Mouse (Mus musculus) MEL (cell line): Measurements from ENCODE around the gene P3h3. TPM values are rescaled to one million over a fixed set of nuclear protein-coding genes. Genes with fewer than 3 reads are reported as not detected.

ENCODE experiments used
- DNase-seq: peaks from one replicate; pipeline ENCODE4 v3.0.0; 2011; ENCODE audit warnings: low read depth, low spot score
- H3K27ac ChIP-seq: 2 replicates; pipeline ENCODE4 v1.5.1; 2012; ENCODE audit warnings: low read depth, mild to moderate bottlenecking, control low read depth, low read length, moderate library complexity; ENCODE audit not compliant: control insufficient read depth
- H3K27me3 ChIP-seq, 2 experiments: fragments of 150-350 bp in 1 of 2; sonication (generic) in 1 of 2; 2 replicates each; pipeline ENCODE4 v1.6.1; 2012; ENCODE audit warnings: low read length in 2 of 2, mild to moderate bottlenecking in 2 of 2, improper control_type of control experiment in 1 of 2, moderate library complexity in 1 of 2; ENCODE audit not compliant: insufficient read depth in 2 of 2, control insufficient read depth in 1 of 2
- H3K36me3 ChIP-seq, 2 experiments: 2 replicates each; pipeline ENCODE4 v1.6.1; 2012 to 2014; ENCODE audit warnings: low read length in 2 of 2, improper control_type of control experiment in 1 of 2, inconsistent platforms in 1 of 2, mild to moderate bottlenecking in 1 of 2; ENCODE audit not compliant: insufficient read depth in 2 of 2, control insufficient read depth in 1 of 2
- H3K4me1 ChIP-seq, 2 experiments: fragments of 150-350 bp in 1 of 2; sonication (generic) in 1 of 2; 2 replicates each; pipeline ENCODE4 v1.6.1; 2012; ENCODE audit warnings: low read length in 2 of 2, improper control_type of control experiment in 1 of 2, mild to moderate bottlenecking in 1 of 2; ENCODE audit not compliant: insufficient read depth in 2 of 2, control insufficient read depth in 1 of 2
- H3K4me3 ChIP-seq, 2 experiments: fragments of 150-350 bp in 1 of 2; sonication (generic) in 1 of 2; 2 replicates each; pipeline ENCODE4 v1.5.1; 2012; ENCODE audit warnings: low read depth in 2 of 2, low read length in 2 of 2, mild to moderate bottlenecking in 2 of 2, moderate library complexity in 2 of 2, control low read depth in 1 of 2, improper control_type of control experiment in 1 of 2; ENCODE audit not compliant: control insufficient read depth in 1 of 2, insufficient read depth in 1 of 2
- H3K79me2 ChIP-seq: 2 replicates; pipeline ENCODE4 v1.6.1; 2012; ENCODE audit warnings: mild to moderate bottlenecking, low read length, moderate library complexity; ENCODE audit not compliant: control insufficient read depth, poor library complexity, insufficient read depth
- H3K9ac ChIP-seq: 2 replicates; pipeline ENCODE4 v1.6.1; 2012; ENCODE audit warnings: low read depth, mild to moderate bottlenecking, control low read depth, low read length, moderate library complexity; ENCODE audit not compliant: control insufficient read depth, poor library complexity, severe bottlenecking
- H3K9me3 ChIP-seq: fragments of 150-350 bp; sonication (generic); replicated peaks from 2 replicates; pipeline ENCODE4 v1.6.1; 2012; ENCODE audit warnings: mild to moderate bottlenecking, low read length, improper control_type of control experiment, moderate library complexity; ENCODE audit not compliant: insufficient read depth
- BHLHE40 ChIP-seq: IDR thresholded peaks from 2 replicates; pipeline ENCODE4 v1.6.1; 2012; ENCODE audit warnings: low read depth, mild to moderate bottlenecking, inconsistent platforms, low read length, improper control_type of control experiment, borderline replicate concordance
- CHD2 ChIP-seq: IDR thresholded peaks from 2 replicates; pipeline ENCODE4 v1.6.1; 2011; ENCODE audit warnings: low read length, improper control_type of control experiment
- E2F4 ChIP-seq: IDR thresholded peaks from 2 replicates; pipeline ENCODE4 v1.6.1; 2011; ENCODE audit warnings: low read depth, low read length, improper control_type of control experiment, borderline replicate concordance
- ELF1 ChIP-seq: IDR thresholded peaks from 2 replicates; pipeline ENCODE4 v1.6.1; 2014; ENCODE audit warnings: low read depth, mild to moderate bottlenecking, inconsistent platforms, low read length, improper control_type of control experiment, moderate library complexity
- ETS1 ChIP-seq: IDR thresholded peaks from 2 replicates; pipeline ENCODE4 v1.6.1; 2012; ENCODE audit warnings: low read depth, mild to moderate bottlenecking, inconsistent platforms, low read length, improper control_type of control experiment, moderate library complexity
- JUND ChIP-seq: IDR thresholded peaks from 2 replicates; pipeline ENCODE4 v1.6.1; 2011; ENCODE audit warnings: low read depth, mild to moderate bottlenecking, improper control_type of control experiment, low read length
- KAT2A ChIP-seq: conservative IDR thresholded peaks from 2 replicates; pipeline ENCODE4 v1.6.1; 2012; ENCODE audit warnings: low read depth, low read length, improper control_type of control experiment, inconsistent platforms
- MAZ ChIP-seq: IDR thresholded peaks from 2 replicates; pipeline ENCODE4 v1.6.1; 2012; ENCODE audit warnings: low read depth, mild to moderate bottlenecking, inconsistent platforms, low read length, improper control_type of control experiment
- MEF2A ChIP-seq: IDR thresholded peaks from 2 replicates; pipeline ENCODE4 v1.6.1; 2014; ENCODE audit warnings: low read depth, mild to moderate bottlenecking, inconsistent platforms, low read length, improper control_type of control experiment; ENCODE audit not compliant: poor library complexity, insufficient replicate concordance, severe bottlenecking; ENCODE audit errors: extremely low read depth
- MYC ChIP-seq: IDR thresholded peaks from 2 replicates; pipeline ENCODE4 v1.6.1; 2011; ENCODE audit warnings: low read depth, mild to moderate bottlenecking, low read length, improper control_type of control experiment, moderate library complexity
- NELFE ChIP-seq: IDR thresholded peaks from 2 replicates; pipeline ENCODE4 v1.6.1; 2011; ENCODE audit warnings: low read depth, low read length, improper control_type of control experiment
- POLR2AphosphoS2 ChIP-seq: IDR thresholded peaks from 2 replicates; pipeline ENCODE4 v1.6.1; 2011; ENCODE audit warnings: low read length, improper control_type of control experiment
- TBP ChIP-seq: IDR thresholded peaks from 2 replicates; pipeline ENCODE4 v1.8.0; 2011; ENCODE audit warnings: low read depth, low read length, improper control_type of control experiment
- USF2 ChIP-seq, 2 experiments: IDR thresholded peaks; 2 replicates each; pipeline ENCODE4 v1.6.1; 2011 to 2012; ENCODE audit warnings: improper control_type of control experiment in 2 of 2, low read length in 2 of 2, borderline replicate concordance in 1 of 2, inconsistent platforms in 1 of 2, low read depth in 1 of 2, mild to moderate bottlenecking in 1 of 2; ENCODE audit not compliant: insufficient read depth in 1 of 2
- ZC3H11A ChIP-seq: IDR thresholded peaks from 2 replicates; pipeline ENCODE4 v1.6.1; 2012; ENCODE audit warnings: low read depth, mild to moderate bottlenecking, inconsistent platforms, low read length, improper control_type of control experiment
- polyA plus RNA-seq, 2 experiments: library from polyadenylated mRNA; stranded (reverse) in 1 of 2; unstranded in 1 of 2; fragments of >175 nt in 1 of 2; fragments of >200 nt in 1 of 2; gene quantifications; 2 replicates each; pipeline versions ENCODE4 v1.2.1 to v1.2.4; 2012; ENCODE audit warnings: low replicate concordance in 2 of 2, low read depth in 1 of 2; ENCODE audit not compliant: insufficient read length in 2 of 2, insufficient read depth in 1 of 2, missing spikeins in 1 of 2
- total RNA-seq: library from RNA; depleted of rRNA; stranded (reverse); fragments of 300-350 nt; gene quantifications from 2 replicates; pipeline ENCODE4 v1.2.3, GENCODE M21; 2012

Gene P3h3
- total and polyA plus RNA-seq, 3 experiments = 0.23 to 2.1 TPM; not detected in 1

DNA sequence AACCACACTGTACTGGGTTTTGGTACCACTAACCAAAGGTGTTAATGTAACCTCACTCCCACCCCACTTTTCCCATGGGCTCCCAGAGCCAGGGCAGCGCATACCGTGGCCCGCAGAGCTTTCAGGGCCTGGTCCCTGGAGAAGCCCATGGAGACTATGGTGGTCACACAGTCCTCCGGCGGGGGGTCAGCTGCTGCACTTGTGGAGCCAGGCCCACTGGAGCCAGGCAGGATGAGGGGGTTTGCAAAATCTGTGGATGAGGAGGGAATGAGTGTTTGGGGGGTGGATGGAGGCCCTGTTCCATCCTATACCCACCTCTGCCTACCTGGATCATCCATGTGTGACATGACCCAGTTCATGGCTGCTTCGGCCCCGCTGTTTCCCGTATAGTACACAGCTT lies 40.0 kb downstream of the P3h3 start:
- no peaks in the 10 kb centered on the region for H3K27me3 ChIP-seq
- H3K79me2 ChIP-seq = peaks cover 13% of the 10 kb centered on the region
- H3K36me3 ChIP-seq = peaks cover 6 to 11% of the 10 kb centered on the region in 2 experiments
- no peak overlapping the region for H3K27ac ChIP-seq
- H3K9me3 ChIP-seq = no peaks in the 10 kb centered on the region
- no peak for DNase-seq
- H3K4me3 ChIP-seq = no peak overlapping the region
- TF ChIP-seq E2F4 = no peak
- TF ChIP-seq POLR2AphosphoS2 = no peak
- TF ChIP-seq MEF2A = no peak
- no peak for TF ChIP-seq TBP
- no peak for TF ChIP-seq MYC
- no peak for TF ChIP-seq KAT2A
- no peak for TF ChIP-seq NELFE
- H3K4me1 ChIP-seq = peaks cover 0 to 9% of the 10 kb centered on the region in 2 experiments; a peak in 3 of 4 replicates
- H3K9ac ChIP-seq = no peak overlapping the region

DNA sequence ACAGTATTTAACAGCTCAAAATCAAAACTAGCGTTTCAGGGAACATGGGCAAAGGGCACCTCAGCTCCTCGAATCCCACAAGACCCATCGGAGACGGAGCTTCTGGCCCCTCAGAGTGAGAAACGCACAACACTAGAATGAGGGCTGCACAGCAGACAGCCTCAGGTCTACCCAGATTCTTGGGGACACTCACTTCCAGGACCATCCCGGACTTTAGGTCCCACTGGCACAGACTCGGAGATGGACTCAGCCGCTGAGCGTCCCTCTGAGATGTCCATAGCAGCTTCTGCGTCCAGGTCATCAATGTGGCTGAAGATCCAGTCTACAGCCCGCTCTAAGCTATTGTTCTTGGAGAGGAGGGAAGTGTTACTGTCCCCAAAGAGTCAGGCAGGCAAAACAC lies 40.4 kb downstream of the P3h3 start:
- Histone ChIP-seq H3K27me3 (no peaks in the 10 kb centered on the region), H3K79me2 (peaks cover 16% of the 10 kb centered on the region), H3K4me3 (no peak overlapping the region), H3K9ac (no peak overlapping the region), H3K36me3 (peaks cover 6 to 11% of the 10 kb centered on the region in 2 experiments), H3K9me3 (no peaks in the 10 kb centered on the region), H3K4me1 (peaks cover 0 to 13% of the 10 kb centered on the region in 2 experiments; a peak in 3 of 4 replicates), H3K27ac (no peak overlapping the region)
- DNase-seq = no peak
- TF ChIP-seq BHLHE40 (no peak), JUND (no peak), MAZ (no peak), CHD2 (no peak), ELF1 (no peak), ETS1 (no peak), ZC3H11A (no peak)

DNA sequence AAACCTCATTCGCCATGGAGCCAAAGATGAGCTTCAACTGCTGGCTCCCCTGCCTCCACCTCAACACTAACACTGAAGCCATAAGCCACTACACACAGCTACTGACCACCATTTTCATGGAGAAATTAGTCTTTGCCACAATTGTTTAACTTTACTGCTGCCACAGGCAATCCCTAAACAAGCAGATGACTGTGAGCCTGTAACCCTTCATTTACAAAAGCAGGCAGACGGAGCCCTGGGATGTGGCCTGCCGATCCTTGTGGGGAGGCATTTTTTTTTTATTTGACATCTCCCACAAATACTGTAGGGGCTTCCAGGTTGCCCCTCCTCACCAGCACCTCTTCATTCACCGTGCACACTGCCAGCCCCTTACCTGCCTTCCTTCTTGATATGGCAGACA lies 40.9 kb downstream of the P3h3 start:
- no peaks in the 10 kb centered on the region for H3K27me3 ChIP-seq
- H3K36me3 ChIP-seq = peaks cover 6 to 10% of the 10 kb centered on the region in 2 experiments
- no peaks in the 10 kb centered on the region for H3K9me3 ChIP-seq
- H3K4me3 ChIP-seq = no peak overlapping the region
- no peak for TF ChIP-seq MYC
- TF ChIP-seq POLR2AphosphoS2 = no peak
- no peak for TF ChIP-seq USF2 (IDR thresholded peaks at IDR 0.05; ENCODE audit: borderline replicate concordance in 1 of 2, insufficient read depth in 1 of 2, low read depth in 1 of 2, low read length in 2 of 2)
- TF ChIP-seq MEF2A = no peak
- TF ChIP-seq TBP = no peak
- TF ChIP-seq, all 39 proteins: peak for 0
- Histone ChIP-seq H3K9ac (no peak overlapping the region), H3K79me2 (peaks cover 16% of the 10 kb centered on the region), H3K27ac (no peak overlapping the region), H3K4me1 (peaks cover 0 to 13% of the 10 kb centered on the region in 2 experiments; a peak in 3 of 4 replicates)
- no peak for DNase-seq
